Mouse (Mus musculus): Measurements from ENCODE around the gene Fat1. TPM values are rescaled to one million over a fixed set of nuclear protein-coding genes. Genes with fewer than 3 reads are reported as not detected.

Gene Fat1
- polyA plus RNA-seq, 1 experiment from 2014 or later = 15.8 TPM

- Histone ChIP-seq H3K4me2 (no peak overlapping the region), H3K9ac (no peak overlapping the region), H3K27ac (replicated peaks) (no peak overlapping the region), H3K4me1 (replicated peaks) (peaks cover 28% of the 10 kb centered on the region), H3K9me3 (no peaks in the 10 kb centered on the region), H3K27me3 (no peaks in the 10 kb centered on the region), H3K4me3 (no peak overlapping the region), H3K36me3 (no peaks in the 10 kb centered on the region)
- WGBS = 27% methylated on average over 12 of the region's 12 CpGs
- no peak for ATAC-seq (ENCODE audit: low FRiP score, low read depth)
Observed at GRCm38 (mm10) chr8:44970093-44970492, 34.8 kb downstream of the Fat1 start.

GRCm38 (mm10) chr8:44971346-44971745 is 36.1 kb downstream of the Fat1 start:
- 11% methylated on average over 6 of the region's 6 CpGs for WGBS
- H3K36me3 ChIP-seq = no peaks in the 10 kb centered on the region
- no peak overlapping the region for H3K4me2 ChIP-seq
- no peak overlapping the region for H3K9ac ChIP-seq
- H3K9me3 ChIP-seq = no peaks in the 10 kb centered on the region
- H3K27ac ChIP-seq (replicated peaks) = no peak overlapping the region
- H3K4me3 ChIP-seq = no peak overlapping the region
- ATAC-seq (ENCODE audit: low FRiP score, low read depth) = no peak
- peaks cover 19% of the 10 kb centered on the region for H3K4me1 ChIP-seq (replicated peaks)
- H3K27me3 ChIP-seq = no peaks in the 10 kb centered on the region

- H3K9ac ChIP-seq = no peak overlapping the region
Observed at GRCm38 (mm10) chr8:44971964-44972363, 36.7 kb downstream of the Fat1 start.

GRCm38 (mm10) chr8:44975113-44975512 is 39.9 kb downstream of the Fat1 start:
- Histone ChIP-seq H3K4me1 (replicated peaks) (peaks cover 16% of the 10 kb centered on the region), H3K36me3 (no peaks in the 10 kb centered on the region), H3K4me2 (no peak overlapping the region), H3K27me3 (no peaks in the 10 kb centered on the region), H3K27ac (replicated peaks) (no peak overlapping the region), H3K9me3 (no peaks in the 10 kb centered on the region), H3K9ac (no peak overlapping the region), H3K4me3 (no peak overlapping the region)
- WGBS = 55% methylated on average over 9 of the region's 9 CpGs
- ATAC-seq (ENCODE audit: low FRiP score, low read depth) = no peak

More at GRCm38 (mm10) chr8:44971964-44972363, 36.7 kb downstream of the Fat1 start:
- no peak for ATAC-seq (ENCODE audit: low FRiP score, low read depth)
- H3K27me3 ChIP-seq = no peaks in the 10 kb centered on the region
- H3K4me2 ChIP-seq = no peak overlapping the region
- 31% methylated on average over 5 of the region's 5 CpGs for WGBS
- H3K4me3 ChIP-seq = no peak overlapping the region
- H3K36me3 ChIP-seq = no peaks in the 10 kb centered on the region
- peaks cover 18% of the 10 kb centered on the region for H3K4me1 ChIP-seq (replicated peaks)
- no peak overlapping the region for H3K27ac ChIP-seq (replicated peaks)
- H3K9me3 ChIP-seq = no peaks in the 10 kb centered on the region

- WGBS = 76% methylated on average over 4 of the region's 4 CpGs
- no peak overlapping the region for H3K27ac ChIP-seq (replicated peaks)
- ATAC-seq (ENCODE audit: low FRiP score, low read depth) = no peak
- no peaks in the 10 kb centered on the region for H3K36me3 ChIP-seq
- no peaks in the 10 kb centered on the region for H3K9me3 ChIP-seq
- H3K4me1 ChIP-seq (replicated peaks) = peaks cover 11% of the 10 kb centered on the region
- no peak overlapping the region for H3K4me3 ChIP-seq
- no peak overlapping the region for H3K4me2 ChIP-seq
- H3K27me3 ChIP-seq = no peaks in the 10 kb centered on the region
- no peak overlapping the region for H3K9ac ChIP-seq
Observed at GRCm38 (mm10) chr8:44975654-44976053, 40.4 kb downstream of the Fat1 start.

GRCm38 (mm10) chr8:44978622-44979021 is 43.4 kb downstream of the Fat1 start:
- H3K9me3 ChIP-seq = no peaks in the 10 kb centered on the region
- peaks cover 6% of the 10 kb centered on the region; the same call in 1 of the 2 replicates for H3K4me1 ChIP-seq (replicated peaks)
- no peaks in the 10 kb centered on the region for H3K36me3 ChIP-seq
- no peak overlapping the region for H3K4me3 ChIP-seq
- no peak overlapping the region for H3K27ac ChIP-seq (replicated peaks)
- WGBS = 80% methylated on average over 9 of the region's 9 CpGs
- ATAC-seq (ENCODE audit: low FRiP score, low read depth) = no peak
- no peaks in the 10 kb centered on the region for H3K27me3 ChIP-seq
- H3K4me2 ChIP-seq = no peak overlapping the region
- no peak overlapping the region for H3K9ac ChIP-seq

- 39% methylated on average over 6 of the region's 6 CpGs for WGBS
- ATAC-seq (ENCODE audit: low FRiP score, low read depth) = no peak
Observed at GRCm38 (mm10) chr8:44979245-44979644, 44.0 kb downstream of the Fat1 start.

GRCm38 (mm10) chr8:44980030-44980429 is 44.8 kb downstream of the Fat1 start:
- peak; percentile 93 for ATAC-seq (ENCODE audit: low FRiP score, low read depth)
- Histone ChIP-seq H3K27me3 (no peaks in the 10 kb centered on the region), H3K36me3 (no peaks in the 10 kb centered on the region), H3K4me3 (no peak overlapping the region), H3K4me1 (replicated peaks) (peaks cover 4% of the 10 kb centered on the region; the same call in 1 of the 2 replicates), H3K27ac (replicated peaks) (peak overlapping the region; percentile 64), H3K4me2 (no peak overlapping the region), H3K9ac (no peak overlapping the region), H3K9me3 (no peaks in the 10 kb centered on the region)
- 33% methylated on average over 12 of the region's 12 CpGs for WGBS

More at GRCm38 (mm10) chr8:44979245-44979644, 44.0 kb downstream of the Fat1 start:
- H3K4me3 ChIP-seq = no peak overlapping the region
- H3K36me3 ChIP-seq = no peaks in the 10 kb centered on the region
- no peak overlapping the region for H3K4me2 ChIP-seq
- no peaks in the 10 kb centered on the region for H3K27me3 ChIP-seq
- no peak overlapping the region for H3K9ac ChIP-seq
- no peaks in the 10 kb centered on the region for H3K9me3 ChIP-seq
- H3K4me1 ChIP-seq (replicated peaks) = peaks cover 6% of the 10 kb centered on the region; the same call in 1 of the 2 replicates
- no peak overlapping the region for H3K27ac ChIP-seq (replicated peaks)

GRCm38 (mm10) chr8:44985326-44986288 is 50.4 kb downstream of the Fat1 start:
- H3K9me3 ChIP-seq = no peaks in the 10 kb centered on the region
- H3K4me2 ChIP-seq = no peak overlapping the region
- no peak overlapping the region for H3K4me3 ChIP-seq
- H3K27me3 ChIP-seq = no peaks in the 10 kb centered on the region
- 28% methylated on average over 10 of the region's 10 CpGs for WGBS
- H3K36me3 ChIP-seq = no peaks in the 10 kb centered on the region
- ATAC-seq (ENCODE audit: low FRiP score, low read depth) = peak; percentile 68
- peaks cover 15% of the 10 kb centered on the region for H3K4me1 ChIP-seq (replicated peaks)
- H3K9ac ChIP-seq = no peak overlapping the region
- 0 out of 2 replicates have a peak overlapping the region, but pooled peaks have one; percentile 38 for H3K27ac ChIP-seq (replicated peaks)

- WGBS = 37% methylated on average over 21 of the region's 21 CpGs
- no peak overlapping the region for H3K27ac ChIP-seq (replicated peaks)
- H3K4me1 ChIP-seq (replicated peaks) = peaks cover 28% of the 10 kb centered on the region
- no peak overlapping the region for H3K4me2 ChIP-seq
- H3K4me3 ChIP-seq = no peak overlapping the region
- H3K9ac ChIP-seq = no peak overlapping the region
- ATAC-seq (ENCODE audit: low FRiP score, low read depth) = no peak
- H3K9me3 ChIP-seq = no peaks in the 10 kb centered on the region
- no peaks in the 10 kb centered on the region for H3K36me3 ChIP-seq
- no peaks in the 10 kb centered on the region for H3K27me3 ChIP-seq
Observed at GRCm38 (mm10) chr8:44991700-44992487, 56.6 kb downstream of the Fat1 start.

GRCm38 (mm10) chr8:44992664-44993063 is 57.4 kb downstream of the Fat1 start:
- Histone ChIP-seq H3K27me3 (no peaks in the 10 kb centered on the region), H3K4me2 (no peak overlapping the region), H3K27ac (replicated peaks) (no peak overlapping the region), H3K9me3 (no peaks in the 10 kb centered on the region), H3K4me3 (no peak overlapping the region), H3K4me1 (replicated peaks) (peaks cover 34% of the 10 kb centered on the region), H3K9ac (no peak overlapping the region), H3K36me3 (no peaks in the 10 kb centered on the region)
- ATAC-seq (ENCODE audit: low FRiP score, low read depth) = no peak
- WGBS = 60% methylated on average over 6 of the region's 6 CpGs

- no peak overlapping the region for H3K4me2 ChIP-seq
- WGBS = 54% methylated on average over 4 of the region's 4 CpGs
- H3K9ac ChIP-seq = no peak overlapping the region
- no peak overlapping the region for H3K27ac ChIP-seq (replicated peaks)
- no peaks in the 10 kb centered on the region for H3K9me3 ChIP-seq
- no peak overlapping the region for H3K4me3 ChIP-seq
- H3K27me3 ChIP-seq = no peaks in the 10 kb centered on the region
- H3K4me1 ChIP-seq (replicated peaks) = peaks cover 41% of the 10 kb centered on the region
- no peak for ATAC-seq (ENCODE audit: low FRiP score, low read depth)
- H3K36me3 ChIP-seq = no peaks in the 10 kb centered on the region
Observed at GRCm38 (mm10) chr8:44993376-44993775, 58.1 kb downstream of the Fat1 start.

All from hindbrain, embryonic 15.5 days (tissue).